Mouse (Mus musculus): ENCODE results near the gene H2-Ke6. TPM values are rescaled to one million over a fixed set of nuclear protein-coding genes. Genes with fewer than 3 reads are reported as not detected.

Gene H2-Ke6
- polyA plus RNA-seq (2014; fragmentation: Nextera tagmentation; extraction: Ambion mirVana) = 41.7 and 44.9 TPM in 2 replicates

DNA sequence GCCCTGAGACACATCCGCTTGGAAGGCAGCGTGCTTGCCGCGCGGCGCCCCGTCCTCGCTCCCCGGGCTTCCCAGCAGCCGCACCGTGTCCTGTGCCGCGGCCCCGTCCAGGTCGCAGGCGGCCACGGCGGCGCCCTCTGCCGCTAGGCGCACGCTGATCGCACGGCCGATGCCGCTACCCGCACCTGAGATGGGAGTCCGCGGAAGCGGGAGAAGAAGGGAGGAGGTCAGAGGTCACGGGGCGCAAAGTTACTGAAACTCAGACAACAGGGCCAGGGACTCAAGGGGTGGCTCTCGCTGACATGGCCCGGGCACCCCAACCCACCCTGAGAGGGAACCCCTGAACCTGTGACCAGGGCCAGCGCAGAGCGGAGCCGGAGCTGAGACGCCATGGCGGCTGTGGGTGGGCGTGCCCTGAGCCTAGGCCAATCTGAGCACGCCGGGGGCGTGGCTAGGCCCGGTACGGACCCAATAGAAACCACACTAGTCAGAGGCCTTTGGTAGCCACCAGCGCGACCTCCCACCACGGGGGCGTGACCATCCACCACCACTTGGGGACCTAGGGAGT, at the start of gene H2-Ke6:
H2-Ke6 (minus strand) TSS at position 405 of the 568 bp plus-strand sequence.
- Histone ChIP-seq H3K4me2 (replicated peaks; ENCODE audit: low read depth, low read length) (peak within 1 kb of the TSS; percentile 96), H3K4me1 (ENCODE audit: control insufficient read depth, insufficient read depth, low read length) (peaks cover 41% of the 10 kb centered on the region)

DNA sequence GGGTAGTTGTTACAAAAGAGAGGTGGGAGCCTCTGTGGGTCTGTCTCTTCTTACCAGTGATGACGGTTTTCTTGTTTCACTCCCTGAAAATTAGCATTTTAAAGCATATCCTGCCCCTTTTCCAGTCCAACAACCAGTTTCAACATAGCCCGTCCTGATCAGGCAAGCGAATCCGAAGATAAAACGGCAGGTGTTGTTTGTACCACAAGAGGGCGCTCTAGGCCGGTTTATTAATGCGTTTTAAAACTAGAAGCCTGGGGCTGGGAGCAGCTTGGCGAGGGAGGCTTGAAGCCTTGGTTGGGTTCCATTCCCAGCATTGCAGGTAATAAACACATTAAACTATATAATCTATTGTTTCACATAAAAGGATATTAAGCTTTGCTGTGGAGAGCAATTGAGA, 49.7 kb upstream of the H2-Ke6 start:
- Histone ChIP-seq H3K36me3 (ENCODE audit: control insufficient read depth, insufficient read depth, low read length) (no peaks in the 10 kb centered on the region), H3K9ac (replicated peaks; ENCODE audit: low read depth, low read length) (no peak overlapping the region), H3K27me3 (ENCODE audit: control insufficient read depth, insufficient read depth, low read length) (0 out of 2 replicates have a peak, but pooled peaks cover 7% of the 10 kb centered on the region), H3K4me1 (ENCODE audit: control insufficient read depth, insufficient read depth, low read length) (no peaks in the 10 kb centered on the region), H3K9me3 (ENCODE audit: control insufficient read depth, low read depth, low read length) (no peaks in the 10 kb centered on the region), H3K4me3 (ENCODE audit: low read depth, low read length) (no peak overlapping the region), H3K4me2 (replicated peaks; ENCODE audit: low read depth, low read length) (no peak overlapping the region), H3K27ac (ENCODE audit: low read length) (no peak overlapping the region)
- no peak for ATAC-seq (ENCODE audit: insufficient number of reproducible peaks, insufficient read depth, low FRiP score, low read depth)
- WGBS = 2% methylated on average over 9 of the region's 9 CpGs

More for the DNA sequence above, at the start of gene H2-Ke6:
- Histone ChIP-seq H3K4me3 (ENCODE audit: low read depth, low read length) (peak within 1 kb of the TSS; percentile 61), H3K9ac (replicated peaks; ENCODE audit: low read depth, low read length) (peak within 1 kb of the TSS; percentile 55), H3K36me3 (ENCODE audit: control insufficient read depth, insufficient read depth, low read length) (peaks cover 19% of the 10 kb centered on the region), H3K27ac (ENCODE audit: low read length) (peak within 1 kb of the TSS; percentile 56), H3K9me3 (ENCODE audit: control insufficient read depth, low read depth, low read length) (no peaks in the 10 kb centered on the region), H3K27me3 (ENCODE audit: control insufficient read depth, insufficient read depth, low read length) (no peaks in the 10 kb centered on the region)
- under 1% methylated on average over 49 of the region's 49 CpGs for WGBS
- peak; percentile 82 for ATAC-seq (ENCODE audit: insufficient number of reproducible peaks, insufficient read depth, low FRiP score, low read depth)

DNA sequence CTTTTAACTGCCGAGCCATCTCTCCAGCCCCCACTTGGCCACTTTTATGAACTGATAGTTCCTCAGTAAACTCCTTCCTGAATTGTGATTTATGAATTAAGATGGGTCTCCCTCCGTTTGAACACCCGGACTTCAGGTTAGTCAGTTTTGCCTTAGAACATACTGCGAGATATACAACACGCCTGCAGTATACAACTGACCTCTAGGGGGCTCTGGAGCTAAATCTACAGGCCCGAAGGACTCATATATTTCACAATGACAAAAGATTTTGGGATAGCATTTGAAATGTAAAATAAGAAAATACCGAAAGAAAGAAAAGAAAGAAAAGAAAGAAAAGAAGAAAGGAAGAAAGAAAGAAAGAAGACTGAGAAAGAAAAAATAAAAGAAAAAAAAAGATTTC, 47.4 kb upstream of the H2-Ke6 start:
- 44% methylated on average over 7 of the region's 7 CpGs for WGBS
- ATAC-seq (ENCODE audit: insufficient number of reproducible peaks, insufficient read depth, low FRiP score, low read depth) = no peak

DNA sequence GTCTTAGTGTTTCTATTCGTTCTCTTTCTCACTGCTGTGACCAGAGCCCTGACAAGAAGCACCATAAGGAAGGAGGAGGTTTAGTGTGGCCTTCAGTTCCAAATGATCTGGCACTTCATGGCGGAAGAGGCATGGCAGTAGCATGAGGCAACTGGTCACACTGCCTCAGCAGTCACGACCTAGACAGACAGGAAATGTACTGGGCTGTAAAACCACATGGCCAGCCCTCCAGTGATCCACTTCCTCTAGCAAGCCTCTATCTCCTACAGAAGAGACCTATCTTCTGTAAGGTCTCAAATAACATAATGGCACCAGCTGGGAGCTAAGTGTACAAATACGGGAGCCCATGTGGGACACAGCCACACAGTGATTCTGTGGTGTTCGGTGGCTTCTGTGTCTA, 44.2 kb upstream of the H2-Ke6 start:
- 76% methylated on average over 5 of the region's 5 CpGs for WGBS
- no peaks in the 10 kb centered on the region for H3K36me3 ChIP-seq (ENCODE audit: control insufficient read depth, insufficient read depth, low read length)
- H3K9me3 ChIP-seq (ENCODE audit: control insufficient read depth, low read depth, low read length) = no peaks in the 10 kb centered on the region
- no peaks in the 10 kb centered on the region for H3K4me1 ChIP-seq (ENCODE audit: control insufficient read depth, insufficient read depth, low read length)
- no peak overlapping the region for H3K4me3 ChIP-seq (ENCODE audit: low read depth, low read length)
- H3K4me2 ChIP-seq (replicated peaks; ENCODE audit: low read depth, low read length) = no peak overlapping the region
- no peak overlapping the region for H3K9ac ChIP-seq (replicated peaks; ENCODE audit: low read depth, low read length)
- no peak for ATAC-seq (ENCODE audit: insufficient number of reproducible peaks, insufficient read depth, low FRiP score, low read depth)
- 0 out of 2 replicates have a peak, but pooled peaks cover 6% of the 10 kb centered on the region for H3K27me3 ChIP-seq (ENCODE audit: control insufficient read depth, insufficient read depth, low read length)
- H3K27ac ChIP-seq (ENCODE audit: low read length) = no peak overlapping the region

More for the DNA sequence above, 47.4 kb upstream of the H2-Ke6 start:
- no peak overlapping the region for H3K4me3 ChIP-seq (ENCODE audit: low read depth, low read length)
- no peak overlapping the region for H3K9ac ChIP-seq (replicated peaks; ENCODE audit: low read depth, low read length)
- H3K4me1 ChIP-seq (ENCODE audit: control insufficient read depth, insufficient read depth, low read length) = no peaks in the 10 kb centered on the region
- no peaks in the 10 kb centered on the region for H3K9me3 ChIP-seq (ENCODE audit: control insufficient read depth, low read depth, low read length)
- no peak overlapping the region for H3K4me2 ChIP-seq (replicated peaks; ENCODE audit: low read depth, low read length)
- 0 out of 2 replicates have a peak, but pooled peaks cover 7% of the 10 kb centered on the region for H3K27me3 ChIP-seq (ENCODE audit: control insufficient read depth, insufficient read depth, low read length)
- no peak overlapping the region for H3K27ac ChIP-seq (ENCODE audit: low read length)
- no peaks in the 10 kb centered on the region for H3K36me3 ChIP-seq (ENCODE audit: control insufficient read depth, insufficient read depth, low read length)

DNA sequence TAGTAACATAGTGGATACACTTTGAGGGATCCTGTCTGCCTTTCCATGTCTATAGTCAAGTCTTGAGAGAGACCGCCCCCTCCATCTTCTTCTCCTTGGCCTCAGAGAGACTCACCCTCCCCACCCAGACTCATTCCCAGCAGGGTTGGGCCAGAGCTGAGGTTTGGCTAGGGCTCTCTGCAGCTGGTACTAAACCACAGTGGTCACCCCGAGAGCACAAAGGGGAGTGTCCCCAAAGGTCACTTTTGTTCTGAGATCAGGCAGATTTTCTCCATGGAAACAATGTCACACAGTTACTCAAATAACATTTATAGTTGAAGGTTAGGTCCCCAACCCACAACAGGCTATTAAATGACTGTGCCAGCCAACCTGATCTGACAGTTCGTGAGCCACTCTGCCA, 41.0 kb upstream of the H2-Ke6 start:
- no peak overlapping the region for H3K4me3 ChIP-seq (ENCODE audit: low read depth, low read length)
- H3K9me3 ChIP-seq (ENCODE audit: control insufficient read depth, low read depth, low read length) = no peaks in the 10 kb centered on the region
- H3K27ac ChIP-seq (ENCODE audit: low read length) = no peak overlapping the region
- no peaks in the 10 kb centered on the region for H3K36me3 ChIP-seq (ENCODE audit: control insufficient read depth, insufficient read depth, low read length)
- H3K4me2 ChIP-seq (replicated peaks; ENCODE audit: low read depth, low read length) = no peak overlapping the region
- 48% methylated on average over 3 of the region's 3 CpGs for WGBS
- no peak overlapping the region for H3K9ac ChIP-seq (replicated peaks; ENCODE audit: low read depth, low read length)
- H3K4me1 ChIP-seq (ENCODE audit: control insufficient read depth, insufficient read depth, low read length) = no peaks in the 10 kb centered on the region
- H3K27me3 ChIP-seq (ENCODE audit: control insufficient read depth, insufficient read depth, low read length) = no peaks in the 10 kb centered on the region
- ATAC-seq (ENCODE audit: insufficient number of reproducible peaks, insufficient read depth, low FRiP score, low read depth) = no peak

DNA sequence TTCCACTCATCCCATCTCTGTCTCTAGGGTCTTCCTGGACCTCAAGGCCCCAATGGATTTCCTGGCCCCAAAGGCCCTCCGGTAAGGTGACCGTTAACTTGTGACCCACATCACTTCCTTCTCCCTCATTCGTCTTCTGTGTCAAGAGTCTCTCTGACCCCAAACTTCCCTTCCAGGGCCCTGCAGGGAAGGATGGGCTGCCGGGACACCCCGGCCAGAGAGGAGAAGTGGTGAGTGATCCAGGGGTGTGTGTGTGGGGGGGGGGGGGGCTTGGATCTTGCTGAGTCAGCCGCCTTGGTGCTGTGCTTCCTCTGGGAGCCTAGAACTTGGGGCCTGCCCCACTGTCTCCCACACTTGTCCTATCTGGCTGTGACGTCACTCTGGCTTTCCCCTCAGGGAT, 29.4 kb upstream of the H2-Ke6 start:
- H3K27me3 ChIP-seq (ENCODE audit: control insufficient read depth, insufficient read depth, low read length) = no peaks in the 10 kb centered on the region
- no peak for ATAC-seq (ENCODE audit: insufficient number of reproducible peaks, insufficient read depth, low FRiP score, low read depth)
- H3K4me2 ChIP-seq (replicated peaks; ENCODE audit: low read depth, low read length) = no peak overlapping the region
- no peaks in the 10 kb centered on the region for H3K36me3 ChIP-seq (ENCODE audit: control insufficient read depth, insufficient read depth, low read length)
- no peak overlapping the region for H3K9ac ChIP-seq (replicated peaks; ENCODE audit: low read depth, low read length)
- no peak overlapping the region for H3K4me3 ChIP-seq (ENCODE audit: low read depth, low read length)
- no peak overlapping the region for H3K27ac ChIP-seq (ENCODE audit: low read length)
- H3K4me1 ChIP-seq (ENCODE audit: control insufficient read depth, insufficient read depth, low read length) = no peaks in the 10 kb centered on the region
- WGBS = 57% methylated on average over 7 of the region's 7 CpGs
- H3K9me3 ChIP-seq (ENCODE audit: control insufficient read depth, low read depth, low read length) = no peaks in the 10 kb centered on the region

DNA sequence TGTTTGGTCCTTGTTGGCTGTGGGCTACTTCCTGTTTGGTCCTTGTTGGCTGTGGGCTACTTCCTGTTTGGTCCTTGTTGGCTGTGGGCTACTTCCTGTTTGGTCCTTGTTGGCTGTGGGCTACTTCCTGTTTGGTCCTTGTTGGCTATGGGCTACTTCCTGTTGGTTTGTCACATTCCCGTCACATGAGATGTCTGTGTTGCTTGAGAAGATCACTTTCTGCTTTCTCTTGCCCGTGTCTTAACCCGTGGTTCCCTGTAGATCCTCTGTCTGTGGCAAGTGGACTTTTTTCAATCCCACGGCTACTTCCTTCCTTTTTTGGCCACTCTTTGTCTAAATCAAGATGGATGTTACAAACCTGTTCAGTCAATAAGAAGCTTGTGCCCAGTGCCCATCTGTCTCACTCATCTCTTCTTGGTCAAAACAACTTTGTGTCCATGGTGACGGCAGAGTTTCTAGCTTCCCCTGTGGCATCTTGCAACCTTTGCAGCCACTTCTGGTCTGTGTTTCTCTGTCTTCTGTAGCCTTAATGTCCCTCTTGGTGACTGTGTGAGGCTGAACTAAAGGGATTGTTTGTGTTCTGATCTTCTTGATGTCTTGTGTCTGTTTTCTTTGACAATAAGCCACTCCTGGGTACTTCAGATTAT, 19.7 kb upstream of the H2-Ke6 start:
- ATAC-seq (ENCODE audit: insufficient number of reproducible peaks, insufficient read depth, low FRiP score, low read depth) = no peak
- Histone ChIP-seq H3K4me1 (ENCODE audit: control insufficient read depth, insufficient read depth, low read length) (no peaks in the 10 kb centered on the region), H3K27me3 (ENCODE audit: control insufficient read depth, insufficient read depth, low read length) (no peaks in the 10 kb centered on the region), H3K4me2 (replicated peaks; ENCODE audit: low read depth, low read length) (no peak overlapping the region), H3K9me3 (ENCODE audit: control insufficient read depth, low read depth, low read length) (no peaks in the 10 kb centered on the region), H3K27ac (ENCODE audit: low read length) (no peak overlapping the region), H3K9ac (replicated peaks; ENCODE audit: low read depth, low read length) (no peak overlapping the region), H3K4me3 (ENCODE audit: low read depth, low read length) (no peak overlapping the region), H3K36me3 (ENCODE audit: control insufficient read depth, insufficient read depth, low read length) (no peaks in the 10 kb centered on the region)
- WGBS = 91% methylated on average over 5 of the region's 5 CpGs

DNA sequence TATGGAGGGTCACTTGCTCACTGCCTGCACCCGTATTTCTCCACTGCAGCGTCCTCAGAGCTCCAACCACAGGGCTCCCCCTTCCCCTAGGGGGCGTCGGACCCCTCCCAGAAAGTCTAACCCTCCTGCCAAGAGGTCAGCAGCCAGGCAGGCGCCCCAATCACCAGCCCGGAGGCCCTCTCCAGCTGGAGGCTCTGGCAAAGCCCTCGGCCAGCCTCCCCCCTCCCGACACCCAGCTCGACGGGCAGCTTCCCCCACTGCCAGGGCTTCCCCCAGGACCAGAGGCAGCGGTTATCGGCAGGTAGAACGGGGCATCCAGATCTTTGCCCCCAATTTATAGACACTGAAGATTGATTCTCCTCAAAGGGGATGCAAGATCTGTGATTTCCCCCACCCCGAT, 18.1 kb upstream of the H2-Ke6 start:
- ATAC-seq (ENCODE audit: insufficient number of reproducible peaks, insufficient read depth, low FRiP score, low read depth) = no peak
- Histone ChIP-seq H3K27ac (ENCODE audit: low read length) (no peak overlapping the region), H3K4me3 (ENCODE audit: low read depth, low read length) (no peak overlapping the region), H3K4me1 (ENCODE audit: control insufficient read depth, insufficient read depth, low read length) (0 out of 2 replicates have a peak, but pooled peaks cover 7% of the 10 kb centered on the region), H3K4me2 (replicated peaks; ENCODE audit: low read depth, low read length) (no peak overlapping the region), H3K27me3 (ENCODE audit: control insufficient read depth, insufficient read depth, low read length) (no peaks in the 10 kb centered on the region), H3K9me3 (ENCODE audit: control insufficient read depth, low read depth, low read length) (no peaks in the 10 kb centered on the region), H3K36me3 (ENCODE audit: control insufficient read depth, insufficient read depth, low read length) (no peaks in the 10 kb centered on the region), H3K9ac (replicated peaks; ENCODE audit: low read depth, low read length) (no peak overlapping the region)
- 77% methylated on average over 14 of the region's 14 CpGs for WGBS
